Mouse (Mus musculus) Patski (cell line): ENCODE measurements around the gene Cnp. TPM values are rescaled to one million over a fixed set of nuclear protein-coding genes. Genes with fewer than 3 reads are reported as not detected.
A peak's percentile ranks its signal among the peaks of the same experiment; 100 is the strongest.

Experiments
- ATAC-seq: fragments of 100-300 bp; one replicate; pipeline ENCODE4 v1.8.0; 2021
- CTCF ChIA-PET: fragments of 350-600 bp; sonication (Branson Sonifier 250); formaldehyde crosslinking; loops from one replicate; lab custom pipeline; 2022; ENCODE audit warnings: inconsistent platforms; lab: Charles Lee
- POLR2A ChIA-PET: fragments of 350-600 bp; sonication (Branson Sonifier 250); formaldehyde crosslinking; loops from one replicate; lab custom pipeline; 2022; ENCODE audit warnings: antibody characterized with exemption, inconsistent platforms; lab: Charles Lee
- DNase-seq: peaks from one replicate; pipeline ENCODE4 v3.0.0-alpha.2; 2011; ENCODE audit warnings: low read depth, low spot score
- H3K27me3 ChIP-seq: fragments of 371-371 bp; one replicate; pipeline ENCODE4 v1.5.1; 2021
- CTCF ChIP-seq: fragments of 100-300 bp; IDR thresholded peaks from one replicate; pipeline ENCODE4 v1.5.1; 2021
- in situ Hi-C: fragments of 300-500 bp; cut with MboI; formaldehyde crosslinking; loops from 3 replicates; pipeline ENCODE4 v1.11.1; 2018; ENCODE audit warnings: low pct_unique_long_range_greater_than_20kb, mixed read lengths
- polyA plus RNA-seq: library from polyadenylated mRNA; unstranded; gene quantifications from one replicate; pipeline ENCODE4 v1.2.3, GENCODE M21; 2021

Gene Cnp
- polyA plus RNA-seq, 1 experiment from 2014 or later, result 17.9 TPM

DNA sequence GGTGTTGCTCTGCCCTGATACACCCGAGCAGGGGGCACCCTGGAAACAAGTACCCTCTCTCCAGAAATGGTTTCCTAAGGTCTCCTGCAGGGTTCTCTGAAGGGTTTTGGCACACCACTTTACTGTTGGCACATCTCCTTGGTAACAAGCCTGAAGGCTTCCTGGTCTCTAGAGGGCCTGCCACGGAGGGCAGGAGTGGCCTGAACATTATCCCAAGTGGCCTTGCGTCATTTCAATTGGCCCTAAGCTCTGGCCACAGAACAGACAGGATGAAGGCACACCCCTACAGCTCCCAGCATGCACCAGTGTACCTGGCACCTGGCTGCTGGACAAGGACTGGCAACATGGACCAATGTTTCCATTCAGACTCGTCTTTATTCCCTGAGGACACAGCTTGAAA is 21.9 kb upstream of the Cnp start:
- no peak for ATAC-seq

GRCm38 (mm10) chr11:100555583-100555982 is 19.1 kb upstream of the Cnp start:
- ChIA-PET POLR2A (no interaction called here), CTCF (interaction anchor here (1.1 to 1.6 kb wide), 5 partner anchors 11 to 132 kb away, joined by 3 to 9 read pairs (median 4); no protein-coding TSS in a partner anchor)
- in situ Hi-C loops, result loop anchor here (5.0 to 10.0 kb wide), 3 partner anchors 58 to 191 kb away; no protein-coding TSS in a partner anchor
- DNase-seq (no peak), ATAC-seq (no peak)
- no peaks in the 10 kb centered on the region for H3K27me3 ChIP-seq
- peak; percentile 84 for TF ChIP-seq CTCF

More for the DNA sequence above, 21.9 kb upstream of the Cnp start:
- H3K27me3 ChIP-seq, result no peaks in the 10 kb centered on the region
- in situ Hi-C loops, result loop anchor here (10.0 kb wide), 1 partner anchor 188 kb away; no protein-coding TSS in a partner anchor
- no peak for DNase-seq
- TF ChIP-seq CTCF, result no peak
- ChIA-PET CTCF (no interaction called here), POLR2A (no interaction called here)

DNA sequence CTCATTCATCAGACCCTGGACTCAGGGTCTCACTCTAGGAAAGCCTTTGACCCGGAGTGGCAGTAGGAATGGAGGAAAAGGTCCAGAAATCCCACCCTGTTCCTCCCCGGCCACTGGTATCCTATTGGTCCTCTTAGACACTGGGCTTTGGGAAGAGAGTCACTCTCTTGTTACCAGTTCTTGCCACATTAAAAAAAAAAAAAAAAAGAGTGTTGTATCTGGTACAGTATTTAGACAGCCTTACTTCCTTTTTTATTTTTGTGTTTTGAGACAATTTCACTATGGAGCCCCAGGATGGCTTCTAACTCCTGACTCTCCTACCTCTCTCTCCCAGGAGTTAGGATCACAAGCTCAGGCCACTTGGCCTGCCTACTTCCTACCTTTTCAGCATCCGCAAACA is 17.1 kb upstream of the Cnp start:
- in situ Hi-C loops, result loop anchor here (5.0 to 10.0 kb wide), 3 partner anchors 60 to 193 kb away; no protein-coding TSS in a partner anchor
- no peaks in the 10 kb centered on the region for H3K27me3 ChIP-seq
- DNase-seq, result no peak
- ChIA-PET POLR2A (no interaction called here), CTCF (no interaction called here)
- no peak for TF ChIP-seq CTCF
- no peak for ATAC-seq

GRCm38 (mm10) chr11:100559476-100559875 is 15.2 kb upstream of the Cnp start:
- ATAC-seq (no peak), DNase-seq (no peak)
- ChIA-PET POLR2A (no interaction called here), CTCF (interaction anchor here (1.0 kb wide), 1 partner anchor 73 kb away, joined by 3 read pairs; no protein-coding TSS in a partner anchor)
- in situ Hi-C loops, result loop anchor here (5.0 to 10.0 kb wide), 3 partner anchors 62 to 195 kb away; no protein-coding TSS in a partner anchor
- TF ChIP-seq CTCF, result no peak
- no peaks in the 10 kb centered on the region for H3K27me3 ChIP-seq

- no peaks in the 10 kb centered on the region for H3K27me3 ChIP-seq
- CTCF ChIA-PET, result no interaction called here
- in situ Hi-C loops, result no loop called here
- POLR2A ChIA-PET, result no interaction called here
- ATAC-seq (no peak), DNase-seq (no peak)
- no peak for TF ChIP-seq CTCF
These were observed 13.0 kb upstream of the Cnp start for GRCm38 (mm10) chr11:100561748-100562147.

GRCm38 (mm10) chr11:100564297-100564696 is 10.4 kb upstream of the Cnp start:
- CTCF ChIA-PET, result no interaction called here
- DNase-seq (no peak), ATAC-seq (no peak)
- H3K27me3 ChIP-seq, result no peaks in the 10 kb centered on the region
- no peak for TF ChIP-seq CTCF
- POLR2A ChIA-PET, result no interaction called here
- in situ Hi-C loops, result no loop called here

GRCm38 (mm10) chr11:100564703-100565102 is 10.0 kb upstream of the Cnp start:
- in situ Hi-C loops, result no loop called here
- POLR2A ChIA-PET, result no interaction called here
- no peak for TF ChIP-seq CTCF
- ATAC-seq (no peak), DNase-seq (no peak)
- CTCF ChIA-PET, result no interaction called here
- H3K27me3 ChIP-seq, result no peaks in the 10 kb centered on the region

- no peaks in the 10 kb centered on the region for H3K27me3 ChIP-seq
- ChIA-PET CTCF (no interaction called here), POLR2A (interaction anchor here (0.6 kb wide), 1 partner anchor 198 kb away, joined by 4 read pairs; no protein-coding TSS in a partner anchor)
- TF ChIP-seq CTCF, result no peak
- DNase-seq, result no peak
- in situ Hi-C loops, result no loop called here
- no peak for ATAC-seq
These were observed 7.5 kb upstream of the Cnp start for GRCm38 (mm10) chr11:100567229-100567628.

DNA sequence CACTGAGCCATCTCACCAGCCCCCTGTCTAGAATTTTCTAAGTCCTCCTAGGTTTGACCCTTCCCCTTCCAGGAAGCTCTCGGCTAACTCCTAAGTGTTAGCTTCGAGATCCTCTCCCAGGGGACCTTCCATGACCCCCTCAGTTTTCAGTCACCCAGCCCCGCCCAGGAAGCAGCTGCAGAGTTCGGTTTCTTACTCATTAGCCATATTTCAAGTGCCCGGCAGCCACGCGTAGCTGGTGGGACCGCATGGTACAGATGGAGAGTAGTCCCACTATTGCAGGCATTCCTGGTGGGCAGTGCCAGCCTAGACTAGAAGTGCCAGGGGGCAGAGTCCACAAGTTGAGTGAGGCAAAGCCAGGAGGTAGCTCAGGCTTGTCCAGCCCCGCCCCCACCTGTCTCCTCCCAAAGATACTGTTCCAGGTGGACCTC is 6.9 kb upstream of the Cnp start:
- no peak for DNase-seq
- peak; percentile 12 for ATAC-seq
- no peak for TF ChIP-seq CTCF
- no peaks in the 10 kb centered on the region for H3K27me3 ChIP-seq
- POLR2A ChIA-PET, result interaction anchor here (0.6 kb wide), 1 partner anchor 199 kb away, joined by 4 read pairs; no protein-coding TSS in a partner anchor
- in situ Hi-C loops, result no loop called here
- CTCF ChIA-PET, result interaction anchor here (0.6 kb wide), 1 partner anchor 20 kb away, joined by 3 read pairs; no protein-coding TSS in a partner anchor

GRCm38 (mm10) chr11:100568692-100569091 is 6.0 kb upstream of the Cnp start:
- POLR2A ChIA-PET, result no interaction called here
- no peak for ATAC-seq
- H3K27me3 ChIP-seq, result no peaks in the 10 kb centered on the region

GRCm38 (mm10) chr11:100569789-100570188 is 4.9 kb upstream of the Cnp start:
- ChIA-PET POLR2A (interaction anchor here (0.6 kb wide), 2 partner anchors 29 to 361 kb away, joined by 3 to 4 read pairs; no protein-coding TSS in a partner anchor), CTCF (interaction anchor here (0.7 to 1.2 kb wide), 2 partner anchors 31 to 124 kb away, joined by 3 read pairs; no protein-coding TSS in a partner anchor)

More at GRCm38 (mm10) chr11:100568692-100569091, 6.0 kb upstream of the Cnp start:
- CTCF ChIA-PET, result interaction anchor here (1.2 kb wide), 1 partner anchor 32 kb away, joined by 3 read pairs; no protein-coding TSS in a partner anchor
- DNase-seq, result no peak
- no peak for TF ChIP-seq CTCF
- in situ Hi-C loops, result no loop called here

More at GRCm38 (mm10) chr11:100569789-100570188, 4.9 kb upstream of the Cnp start:
- in situ Hi-C loops, result loop anchor here (5.0 kb wide), 1 partner anchor 128 kb away; no protein-coding TSS in a partner anchor
- ATAC-seq (no peak), DNase-seq (no peak)
- no peaks in the 10 kb centered on the region for H3K27me3 ChIP-seq
- no peak for TF ChIP-seq CTCF
